Mouse (Mus musculus): Measurements from ENCODE around the gene Sobp. TPM values are rescaled to one million over a fixed set of nuclear protein-coding genes. Genes with fewer than 3 reads are reported as not detected.

The Sobp gene
- total RNA-seq, 1 experiment: 0.31 TPM

DNA sequence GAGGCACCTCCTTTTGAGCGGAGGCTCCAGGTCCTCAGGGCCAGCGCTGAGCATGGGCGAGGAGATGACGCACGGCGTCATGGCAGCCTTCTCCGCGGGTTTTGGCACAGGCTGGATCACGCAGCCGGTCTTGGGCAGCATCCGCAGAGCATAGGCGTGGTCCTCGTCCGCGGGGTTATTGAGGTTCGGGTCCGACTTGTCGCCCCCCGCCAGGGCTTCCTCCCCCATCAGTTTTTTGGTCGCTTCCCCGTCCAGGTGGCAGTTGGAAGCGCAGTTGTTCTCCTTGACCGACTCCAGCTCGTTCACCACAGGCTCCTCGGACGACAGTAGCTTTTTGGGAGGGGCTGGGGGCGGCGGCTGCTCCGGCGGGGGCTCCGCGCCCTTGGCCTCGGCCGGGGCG is 153.3 kb downstream of the Sobp start:
- Histone ChIP-seq H3K9ac (ENCODE audit: insufficient read depth, low read depth, low read length, poor library complexity, severe bottlenecking) (peak overlapping the region; percentile 9; the same call in 1 of the 2 replicates), H3K4me3 (ENCODE audit: insufficient read depth in 1 of 2, low read depth in 1 of 2, low read length in 2 of 2, poor library complexity in 1 of 2, severe bottlenecking in 1 of 2) (peak overlapping the region; percentile 58 to 65), H3K9me3 (ENCODE audit: control insufficient read depth, insufficient read depth, low read depth, low read length) (no peaks in the 10 kb centered on the region), H3K4me1 (ENCODE audit: control insufficient read depth in 2 of 2, insufficient read depth in 2 of 2, low read length in 2 of 2, poor library complexity in 1 of 2) (peaks cover 0 to 5% of the 10 kb centered on the region in 2 experiments; a peak in 1 of 4 replicates), H3K36me3 (ENCODE audit: control insufficient read depth, insufficient read depth, low read length, poor library complexity, severe bottlenecking) (no peaks in the 10 kb centered on the region), H3K27ac (ENCODE audit: insufficient read depth, low read depth, low read length, poor library complexity, severe bottlenecking) (no peak overlapping the region)
- in situ Hi-C loops (cut with MboI; ENCODE audit: low sequenced_read_pairs in 2 of 2, unreplicated experiment in 2 of 2): no loop called here
- DNase-seq (ENCODE audit: low read depth, low spot score): no peak
- TF ChIP-seq ZNF384 (IDR thresholded peaks at IDR 0.05; ENCODE audit: low read depth, low read length): no peak
- TF ChIP-seq ZC3H11A (IDR thresholded peaks at IDR 0.05; ENCODE audit: borderline replicate concordance, low read depth, low read length): no peak
- no peak for TF ChIP-seq CHD2 (IDR thresholded peaks at IDR 0.05; ENCODE audit: low read depth, low read length)
- no peak for TF ChIP-seq HCFC1 (IDR thresholded peaks at IDR 0.05; ENCODE audit: borderline replicate concordance, insufficient read depth, low read length)
- TF ChIP-seq MAFK (IDR thresholded peaks at IDR 0.05; ENCODE audit: insufficient read depth, low read depth, low read length): no peak

DNA sequence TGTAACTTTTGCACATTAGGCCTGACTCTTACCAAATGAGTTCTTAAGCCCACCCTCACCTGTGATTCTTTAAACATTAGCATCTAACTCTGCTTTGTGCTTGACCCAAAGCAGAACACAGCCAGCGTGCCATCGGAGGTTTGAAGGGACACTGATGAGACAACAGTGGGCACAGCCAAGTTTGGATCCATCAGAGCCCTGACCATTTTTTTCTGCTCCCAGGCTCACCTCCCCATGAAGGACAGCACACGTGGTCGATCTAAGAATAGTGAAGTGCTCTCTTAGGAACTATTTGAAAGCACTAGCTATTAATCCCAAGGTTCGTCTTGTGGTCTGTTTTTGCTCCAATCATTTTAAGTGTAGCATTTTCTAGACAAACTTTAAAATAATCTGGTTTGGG is 159.5 kb downstream of the Sobp start:
- DNase-seq (ENCODE audit: low read depth, low spot score): no peak
- TF ChIP-seq ZNF384 (IDR thresholded peaks at IDR 0.05; ENCODE audit: low read depth, low read length) (no peak), CHD2 (IDR thresholded peaks at IDR 0.05; ENCODE audit: low read depth, low read length) (no peak), HCFC1 (IDR thresholded peaks at IDR 0.05; ENCODE audit: borderline replicate concordance, insufficient read depth, low read length) (no peak), ZC3H11A (IDR thresholded peaks at IDR 0.05; ENCODE audit: borderline replicate concordance, low read depth, low read length) (no peak), MAFK (IDR thresholded peaks at IDR 0.05; ENCODE audit: insufficient read depth, low read depth, low read length) (no peak)
- H3K9ac ChIP-seq (ENCODE audit: insufficient read depth, low read depth, low read length, poor library complexity, severe bottlenecking): no peak overlapping the region
- no peaks in the 10 kb centered on the region for H3K4me1 ChIP-seq (ENCODE audit: control insufficient read depth in 2 of 2, insufficient read depth in 2 of 2, low read length in 2 of 2, poor library complexity in 1 of 2)
- H3K27ac ChIP-seq (ENCODE audit: insufficient read depth, low read depth, low read length, poor library complexity, severe bottlenecking): no peak overlapping the region
- H3K4me3 ChIP-seq (ENCODE audit: insufficient read depth in 1 of 2, low read depth in 1 of 2, low read length in 2 of 2, poor library complexity in 1 of 2, severe bottlenecking in 1 of 2): no peak overlapping the region
- no peaks in the 10 kb centered on the region for H3K9me3 ChIP-seq (ENCODE audit: control insufficient read depth, insufficient read depth, low read depth, low read length)
- H3K36me3 ChIP-seq (ENCODE audit: control insufficient read depth, insufficient read depth, low read length, poor library complexity, severe bottlenecking): no peaks in the 10 kb centered on the region
- in situ Hi-C loops (cut with MboI; ENCODE audit: low sequenced_read_pairs in 2 of 2, unreplicated experiment in 2 of 2): no loop called here

DNA sequence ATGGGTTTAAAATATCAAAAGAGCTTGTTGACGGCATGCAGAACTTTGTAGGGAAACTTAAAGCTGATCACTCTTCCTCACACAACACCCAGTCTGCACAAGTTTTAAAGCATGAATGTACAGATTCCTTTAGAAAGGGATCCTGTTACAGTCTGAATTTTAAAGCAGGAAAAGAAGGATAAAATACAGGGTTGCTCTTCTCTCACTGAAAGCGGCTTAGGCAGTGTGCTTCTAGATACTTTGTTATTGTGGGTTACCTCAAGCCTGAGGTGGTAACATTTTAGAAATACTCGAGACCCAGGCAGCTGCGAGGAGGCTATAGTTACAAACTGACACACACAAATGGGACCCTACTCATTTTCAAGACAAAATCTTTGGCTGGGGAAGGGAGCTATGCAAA is 160.0 kb downstream of the Sobp start:
- TF ChIP-seq ZNF384 (IDR thresholded peaks at IDR 0.05; ENCODE audit: low read depth, low read length): no peak
- TF ChIP-seq MAFK (IDR thresholded peaks at IDR 0.05; ENCODE audit: insufficient read depth, low read depth, low read length): no peak
- TF ChIP-seq ZC3H11A (IDR thresholded peaks at IDR 0.05; ENCODE audit: borderline replicate concordance, low read depth, low read length): no peak
- no peak for TF ChIP-seq HCFC1 (IDR thresholded peaks at IDR 0.05; ENCODE audit: borderline replicate concordance, insufficient read depth, low read length)
- Histone ChIP-seq H3K9ac (ENCODE audit: insufficient read depth, low read depth, low read length, poor library complexity, severe bottlenecking) (no peak overlapping the region), H3K9me3 (ENCODE audit: control insufficient read depth, insufficient read depth, low read depth, low read length) (no peaks in the 10 kb centered on the region), H3K4me1 (ENCODE audit: control insufficient read depth in 2 of 2, insufficient read depth in 2 of 2, low read length in 2 of 2, poor library complexity in 1 of 2) (no peaks in the 10 kb centered on the region), H3K27ac (ENCODE audit: insufficient read depth, low read depth, low read length, poor library complexity, severe bottlenecking) (no peak overlapping the region), H3K4me3 (ENCODE audit: insufficient read depth in 1 of 2, low read depth in 1 of 2, low read length in 2 of 2, poor library complexity in 1 of 2, severe bottlenecking in 1 of 2) (no peak overlapping the region), H3K36me3 (ENCODE audit: control insufficient read depth, insufficient read depth, low read length, poor library complexity, severe bottlenecking) (no peaks in the 10 kb centered on the region)
- in situ Hi-C loops (cut with MboI; ENCODE audit: low sequenced_read_pairs in 2 of 2, unreplicated experiment in 2 of 2): no loop called here
- no peak for DNase-seq (ENCODE audit: low read depth, low spot score)

DNA sequence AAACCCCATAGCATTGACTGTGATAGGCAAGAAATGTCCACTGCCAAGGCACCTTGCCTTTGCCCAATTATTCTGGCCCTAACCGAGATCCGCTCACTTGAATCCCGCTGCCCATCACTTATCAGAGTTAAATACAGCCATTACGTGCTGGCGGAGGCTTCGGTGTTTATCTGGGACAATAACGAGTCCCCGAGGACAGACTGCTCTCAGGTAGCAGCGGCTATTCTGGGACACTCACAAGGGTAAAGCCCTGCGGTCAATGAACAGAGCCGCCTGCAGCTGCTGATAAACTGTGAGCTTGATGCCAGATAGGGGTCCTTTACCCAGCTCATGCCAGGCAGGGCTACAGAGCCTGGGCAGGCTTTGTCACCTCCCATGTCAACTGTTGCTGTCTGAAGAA is 166.2 kb downstream of the Sobp start:
- H3K36me3 ChIP-seq (ENCODE audit: control insufficient read depth, insufficient read depth, low read length, poor library complexity, severe bottlenecking): no peaks in the 10 kb centered on the region
- no peak for DNase-seq (ENCODE audit: low read depth, low spot score)
- no peaks in the 10 kb centered on the region for H3K9me3 ChIP-seq (ENCODE audit: control insufficient read depth, insufficient read depth, low read depth, low read length)
- no peak overlapping the region for H3K9ac ChIP-seq (ENCODE audit: insufficient read depth, low read depth, low read length, poor library complexity, severe bottlenecking)
- H3K4me3 ChIP-seq (ENCODE audit: insufficient read depth in 1 of 2, low read depth in 1 of 2, low read length in 2 of 2, poor library complexity in 1 of 2, severe bottlenecking in 1 of 2): peak overlapping the region in 1 of 2 experiments; percentile 33; a peak in 1 of 4 replicates
- peaks cover 2 to 7% of the 10 kb centered on the region in 2 experiments; a peak in 2 of 4 replicates for H3K4me1 ChIP-seq (ENCODE audit: control insufficient read depth in 2 of 2, insufficient read depth in 2 of 2, low read length in 2 of 2, poor library complexity in 1 of 2)
- H3K27ac ChIP-seq (ENCODE audit: insufficient read depth, low read depth, low read length, poor library complexity, severe bottlenecking): no peak overlapping the region
- in situ Hi-C loops (cut with MboI; ENCODE audit: low sequenced_read_pairs in 2 of 2, unreplicated experiment in 2 of 2): no loop called here
- TF ChIP-seq HCFC1 (IDR thresholded peaks at IDR 0.05; ENCODE audit: borderline replicate concordance, insufficient read depth, low read length): no peak
- TF ChIP-seq MAFK (IDR thresholded peaks at IDR 0.05; ENCODE audit: insufficient read depth, low read depth, low read length): no peak
- no peak for TF ChIP-seq ZNF384 (IDR thresholded peaks at IDR 0.05; ENCODE audit: low read depth, low read length)
- no peak for TF ChIP-seq CHD2 (IDR thresholded peaks at IDR 0.05; ENCODE audit: low read depth, low read length)
- no peak for TF ChIP-seq ZC3H11A (IDR thresholded peaks at IDR 0.05; ENCODE audit: borderline replicate concordance, low read depth, low read length)

DNA sequence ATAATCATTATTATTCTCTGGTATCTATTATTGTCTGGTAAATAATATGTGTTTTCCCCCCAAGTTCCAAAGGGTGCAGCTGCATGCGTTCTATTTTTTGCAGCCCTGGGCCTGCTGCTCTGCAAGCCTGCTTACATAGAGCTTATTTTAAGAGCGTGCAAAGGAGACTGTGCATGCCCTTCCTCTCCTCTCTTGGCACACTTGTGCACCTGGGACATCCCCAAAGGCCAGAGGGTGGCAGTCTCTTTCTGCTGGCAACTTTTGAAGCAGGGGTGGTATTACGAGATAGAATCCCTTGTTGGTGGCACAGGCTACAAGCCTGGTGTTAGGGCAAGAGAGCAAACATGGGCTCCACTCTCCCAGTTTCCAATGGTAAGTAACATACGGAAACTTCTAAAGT is 167.8 kb downstream of the Sobp start:
- Histone ChIP-seq H3K9ac (ENCODE audit: insufficient read depth, low read depth, low read length, poor library complexity, severe bottlenecking) (no peak overlapping the region), H3K36me3 (ENCODE audit: control insufficient read depth, insufficient read depth, low read length, poor library complexity, severe bottlenecking) (no peaks in the 10 kb centered on the region), H3K4me3 (ENCODE audit: insufficient read depth in 1 of 2, low read depth in 1 of 2, low read length in 2 of 2, poor library complexity in 1 of 2, severe bottlenecking in 1 of 2) (no peak overlapping the region), H3K27ac (ENCODE audit: insufficient read depth, low read depth, low read length, poor library complexity, severe bottlenecking) (no peak overlapping the region), H3K9me3 (ENCODE audit: control insufficient read depth, insufficient read depth, low read depth, low read length) (no peaks in the 10 kb centered on the region), H3K4me1 (ENCODE audit: control insufficient read depth in 2 of 2, insufficient read depth in 2 of 2, low read length in 2 of 2, poor library complexity in 1 of 2) (peaks cover 2 to 12% of the 10 kb centered on the region in 2 experiments; a peak in 2 of 4 replicates)
- DNase-seq (ENCODE audit: low read depth, low spot score): no peak
- TF ChIP-seq CHD2 (IDR thresholded peaks at IDR 0.05; ENCODE audit: low read depth, low read length) (no peak), ZC3H11A (IDR thresholded peaks at IDR 0.05; ENCODE audit: borderline replicate concordance, low read depth, low read length) (no peak), ZNF384 (IDR thresholded peaks at IDR 0.05; ENCODE audit: low read depth, low read length) (no peak), MAFK (IDR thresholded peaks at IDR 0.05; ENCODE audit: insufficient read depth, low read depth, low read length) (no peak), HCFC1 (IDR thresholded peaks at IDR 0.05; ENCODE audit: borderline replicate concordance, insufficient read depth, low read length) (no peak)
- in situ Hi-C loops (cut with MboI; ENCODE audit: low sequenced_read_pairs in 2 of 2, unreplicated experiment in 2 of 2): no loop called here
